Comparison of ENCODE assay signal across 15 mouse cellular contexts in genomic region chr13:6802243-6803157, GRCm38 (mm10).
DNase-seq lines count a peak whose midpoint lies in the region; ATAC-seq and TF ChIP-seq lines count a peak whose summit lies in the region.
"Had no signal": no experiment of that assay in that cellular context is flagged by ENCODE, and none has a peak within 500 bp of the region (broad histone marks: within the 10 kb centered on the region; RNA-seq: fewer than 3 reads in every experiment).

No protein-coding gene starts in this region.

- H3K4me2 ChIP-seq in forebrain, embryonic 13.5 days, result no peak overlapping the region
- H3K4me2 ChIP-seq in lung, postnatal 0 days (replicated peaks; ENCODE audit: low read depth, low read length), result no peak overlapping the region
- H3K4me2 ChIP-seq: liver, embryonic 13.5 days had no signal

- TF ChIP-seq CTCF in lung, postnatal 0 days (IDR thresholded peaks at IDR 0.05), result no peak

- H3K27ac ChIP-seq in forebrain, embryonic 13.5 days, result no peak overlapping the region
- no peak overlapping the region for H3K27ac ChIP-seq in forebrain, embryonic 10.5 days
- no peak overlapping the region for H3K27ac ChIP-seq in lung, postnatal 0 days (ENCODE audit: low read length)
- H3K27ac ChIP-seq: layer of hippocampus, adult 2 months; liver, embryonic 13.5 days had no signal

- H3K9me3 ChIP-seq in forebrain, embryonic 13.5 days (replicated peaks), result no peaks in the 10 kb centered on the region
- H3K9me3 ChIP-seq in forebrain, embryonic 10.5 days, result no peaks in the 10 kb centered on the region
- no peaks in the 10 kb centered on the region for H3K9me3 ChIP-seq in lung, postnatal 0 days (ENCODE audit: low read length)
- H3K9me3 ChIP-seq: liver, embryonic 13.5 days had no signal

- no peak for DNase-seq in forebrain, embryonic 10.5 days (ENCODE audit: extremely low spot score, low spot score)
- DNase-seq in kidney, adult 11 months, result peak; percentile 19
- DNase-seq in kidney, postnatal 25 days, result no peak
- DNase-seq in A20 (ENCODE audit: low read depth, low spot score), result peak; percentile 8
- DNase-seq in kidney, adult 9 months, result peak; percentile 74
- DNase-seq in lung, postnatal 0 days (ENCODE audit: low spot score), result no peak
- DNase-seq in cerebellum, adult 9-11 months, result no peak
- DNase-seq: adrenal gland, adult 2 months; cerebellum, postnatal 25 days; gastrocnemius, postnatal 25 days; left cerebral cortex, postnatal 4 days; liver, embryonic 13.5 days; lung, postnatal 10 days had no signal

- no peak for TF ChIP-seq EP300 in lung, postnatal 0 days (IDR thresholded peaks at IDR 0.05)

- H3K36me3 ChIP-seq in forebrain, embryonic 13.5 days (ENCODE audit: poor library complexity, severe bottlenecking), result no peaks in the 10 kb centered on the region
- H3K36me3 ChIP-seq in forebrain, embryonic 10.5 days (replicated peaks), result no peaks in the 10 kb centered on the region
- H3K36me3 ChIP-seq in lung, postnatal 0 days (ENCODE audit: insufficient read depth, low read length), result no peaks in the 10 kb centered on the region
- H3K36me3 ChIP-seq: liver, embryonic 13.5 days had no signal

- no peaks in the 10 kb centered on the region for H3K27me3 ChIP-seq in forebrain, embryonic 13.5 days
- H3K27me3 ChIP-seq in forebrain, embryonic 10.5 days (ENCODE audit: poor library complexity, severe bottlenecking), result no peaks in the 10 kb centered on the region
- H3K27me3 ChIP-seq in lung, postnatal 0 days (replicated peaks; ENCODE audit: insufficient read depth, low read length), result no peaks in the 10 kb centered on the region
- H3K27me3 ChIP-seq: liver, embryonic 13.5 days had no signal

- peaks cover 5% of the 10 kb centered on the region; the same call in 1 of the 2 replicates for H3K4me1 ChIP-seq in forebrain, embryonic 13.5 days
- no peaks in the 10 kb centered on the region for H3K4me1 ChIP-seq in forebrain, embryonic 10.5 days
- no peaks in the 10 kb centered on the region for H3K4me1 ChIP-seq in lung, postnatal 0 days (ENCODE audit: insufficient read depth, low read depth, low read length)
- H3K4me1 ChIP-seq: liver, embryonic 13.5 days had no signal

- H3K4me3 ChIP-seq in forebrain, embryonic 13.5 days, result no peak overlapping the region
- H3K4me3 ChIP-seq in forebrain, embryonic 10.5 days, result no peak overlapping the region
- no peak overlapping the region for H3K4me3 ChIP-seq in lung, postnatal 0 days (ENCODE audit: low read depth, low read length)
- H3K4me3 ChIP-seq: layer of hippocampus, adult 2 months; liver, embryonic 13.5 days had no signal

- H3K9ac ChIP-seq in forebrain, embryonic 13.5 days, result no peak overlapping the region
- H3K9ac ChIP-seq in lung, postnatal 0 days (replicated peaks; ENCODE audit: low read depth), result no peak overlapping the region
- H3K9ac ChIP-seq: liver, embryonic 13.5 days had no signal

- ATAC-seq in forebrain, embryonic 13.5 days, result peak; percentile 68
- no peak for ATAC-seq in lung, postnatal 0 days

- 74% methylated on average over 5 of the region's 5 CpGs for WGBS in forebrain, embryonic 13.5 days
- WGBS in forebrain, embryonic 10.5 days, result 78% methylated on average over 5 of the region's 5 CpGs
- 61% methylated on average over 5 of the region's 5 CpGs for WGBS in lung, postnatal 0 days

Comparison
In these comparisons a context has a peak if more than half of its experiments do, and no peak if none do; other contexts are left out.
1. DNase-seq: peak in kidney, adult 11 months (single experiment), A20 (single experiment) and kidney, adult 9 months (single experiment); none in forebrain, embryonic 10.5 days (single experiment), kidney, postnatal 25 days (0 of 2), lung, postnatal 0 days (single experiment) and cerebellum, adult 9-11 months (single experiment).